Mouse (Mus musculus) neural tube, embryonic 13.5 days (tissue): Measurements from ENCODE around the gene Tmem269. TPM values are rescaled to one million over a fixed set of nuclear protein-coding genes. Genes with fewer than 3 reads are reported as not detected.

Experiments
- ATAC-seq: fragments of 200-750 bp; cut with Nextera tagmentation; 2 replicates; pipeline ENCODE4 v1.8.0; 2017; ENCODE audit warnings: low read depth, mild to moderate bottlenecking, moderate TSS enrichment, moderate library complexity
- H3K27ac ChIP-seq: fragments of 300-500 bp; sonication (generic); replicated peaks from 2 replicates; pipeline ENCODE4 v1.5.1; 2015; ENCODE audit warnings: moderate library complexity, mild to moderate bottlenecking, inconsistent platforms
- H3K27me3 ChIP-seq: fragments of 300-500 bp; sonication (generic); 2 replicates; pipeline ENCODE4 v1.6.1; 2015; ENCODE audit warnings: mild to moderate bottlenecking, inconsistent platforms
- H3K36me3 ChIP-seq: fragments of 300-500 bp; sonication (generic); 2 replicates; pipeline ENCODE4 v1.6.1; 2015; ENCODE audit warnings: mild to moderate bottlenecking, inconsistent platforms
- H3K4me1 ChIP-seq: fragments of 300-500 bp; sonication (generic); replicated peaks from 2 replicates; pipeline ENCODE4 v1.6.1; 2015; ENCODE audit warnings: inconsistent platforms
- H3K4me2 ChIP-seq: fragments of 300-500 bp; sonication (generic); 2 replicates; pipeline ENCODE4 v1.6.1; 2015; ENCODE audit warnings: inconsistent platforms, mild to moderate bottlenecking, moderate library complexity
- H3K4me3 ChIP-seq: fragments of 300-500 bp; sonication (generic); 2 replicates; pipeline ENCODE4 v1.5.1; 2015; ENCODE audit warnings: mild to moderate bottlenecking, inconsistent platforms
- H3K9ac ChIP-seq: fragments of 300-500 bp; sonication (generic); 2 replicates; pipeline ENCODE4 v1.6.1; 2015; ENCODE audit warnings: moderate library complexity, mild to moderate bottlenecking, inconsistent platforms
- H3K9me3 ChIP-seq: fragments of 300-500 bp; sonication (generic); 2 replicates; pipeline ENCODE4 v1.6.1; 2016; ENCODE audit warnings: inconsistent platforms
- WGBS: fragments of 180-500 bp; shearing (Covaris S2); methylation state at CpG from one replicate; pipeline ENCODE4 v1.1.7; 2015; 5-methylcytosine and 5-hydroxymethylcytosine counted together
- polyA plus RNA-seq: library from polyadenylated mRNA; unstranded; fragments of >200 nt; fragmentation: Nextera tagmentation; extraction: Ambion mirVana; gene quantifications from 2 replicates; pipeline ENCODE4 v1.2.1, GENCODE M21; 2015

Tmem269 gene
- polyA plus RNA-seq, 1 experiment from 2014 or later, result not detected

DNA sequence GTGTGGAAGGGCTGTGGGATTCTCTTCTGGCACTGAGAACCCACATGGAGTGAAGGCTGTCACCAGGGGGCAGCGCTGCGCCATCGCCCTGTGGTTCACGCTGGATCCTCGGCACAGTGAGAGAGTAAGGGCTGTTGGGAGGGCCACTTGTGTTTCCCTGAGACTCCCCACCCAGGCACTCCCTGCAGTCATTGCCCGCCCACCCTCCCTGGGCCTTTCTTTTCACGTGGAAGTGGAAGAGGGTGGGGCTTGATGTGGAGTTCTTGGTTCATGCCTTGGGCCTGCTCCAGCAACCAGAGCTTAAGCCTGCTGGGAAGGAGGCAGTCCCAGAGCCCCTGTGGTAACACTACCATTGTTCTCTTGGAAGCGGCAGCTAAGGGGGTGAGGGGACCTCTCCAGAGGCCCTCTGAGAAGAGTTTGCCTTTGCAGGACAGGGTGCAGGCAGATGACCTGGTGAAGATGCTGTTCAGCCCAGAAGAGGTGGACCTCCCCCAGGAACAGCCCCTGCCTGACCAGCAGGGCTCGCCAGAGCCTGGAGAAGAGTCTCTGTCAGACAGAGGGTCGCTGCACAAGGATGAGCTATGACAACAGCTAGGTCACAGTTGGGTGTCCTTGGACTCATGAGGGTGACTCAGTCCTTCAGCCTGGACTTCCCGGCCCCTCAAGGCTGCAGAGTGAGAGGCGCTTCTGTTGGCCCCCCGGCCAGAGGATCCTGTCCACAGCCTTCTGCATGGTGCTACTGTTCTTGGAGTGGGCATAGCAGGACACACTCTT is 29.6 kb upstream of the Tmem269 start:
- peak overlapping the region; percentile 57 for H3K27ac ChIP-seq
- 27% methylated on average over 13 of the region's 13 CpGs for WGBS
- H3K4me3 ChIP-seq, result no peak overlapping the region
- ATAC-seq, result peak; percentile 81
- H3K27me3 ChIP-seq, result no peaks in the 10 kb centered on the region
- no peak overlapping the region for H3K4me2 ChIP-seq
- no peaks in the 10 kb centered on the region for H3K9me3 ChIP-seq
- H3K9ac ChIP-seq, result 0 out of 2 replicates have a peak overlapping the region, but pooled peaks have one; percentile 12
- H3K36me3 ChIP-seq, result peaks cover 59% of the 10 kb centered on the region
- peaks cover 13% of the 10 kb centered on the region; the same call in 1 of the 2 replicates for H3K4me1 ChIP-seq

DNA sequence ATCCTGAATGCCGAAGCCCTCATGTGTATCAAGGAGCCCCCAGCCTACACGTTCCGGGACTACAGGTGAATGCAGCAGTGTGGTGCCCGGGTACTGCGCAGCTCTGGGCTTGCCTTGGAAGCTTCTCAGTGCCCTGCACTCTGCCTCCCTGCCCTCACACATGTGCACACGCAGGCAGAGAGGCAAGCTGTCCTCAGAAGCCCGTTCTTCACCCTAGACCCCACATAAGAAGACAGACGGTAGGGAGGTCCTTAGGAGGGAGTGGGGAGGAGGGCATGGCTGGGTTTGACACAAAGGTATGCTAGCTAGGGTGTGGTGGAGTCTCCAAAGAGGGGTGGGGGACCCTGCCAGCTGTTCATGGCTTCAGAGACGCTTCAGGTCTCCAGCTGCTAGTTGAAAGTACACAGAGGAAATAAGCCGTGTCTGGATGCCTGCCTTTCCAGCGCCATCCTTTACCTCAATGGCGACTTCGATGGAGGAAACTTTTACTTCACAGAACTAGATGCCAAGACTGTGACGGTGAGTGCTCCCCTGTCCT is 28.7 kb upstream of the Tmem269 start:
- no peak overlapping the region for H3K4me3 ChIP-seq

DNA sequence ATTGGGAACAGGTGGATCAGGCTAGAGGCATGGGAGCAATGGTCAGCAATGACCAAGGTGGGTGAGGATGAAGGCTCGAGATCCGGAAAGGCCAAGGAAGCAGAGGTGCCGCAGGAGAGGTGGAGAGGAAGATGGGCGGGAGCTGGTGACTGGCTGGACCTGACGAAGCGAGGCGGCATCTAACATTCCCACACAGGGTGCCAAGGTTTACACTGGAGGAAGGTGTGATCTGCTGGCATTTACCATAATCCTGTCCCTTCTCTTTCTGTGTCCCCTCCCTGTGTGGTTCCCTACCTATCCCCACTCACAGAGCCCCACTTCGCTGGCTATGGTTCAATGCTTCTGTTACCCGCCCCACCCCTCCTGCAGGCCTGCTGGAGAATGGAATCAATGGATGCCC is 27.9 kb upstream of the Tmem269 start:
- no peak for ATAC-seq
- no peaks in the 10 kb centered on the region for H3K9me3 ChIP-seq
- H3K9ac ChIP-seq, result no peak overlapping the region
- no peak overlapping the region for H3K27ac ChIP-seq
- no peaks in the 10 kb centered on the region for H3K27me3 ChIP-seq
- H3K36me3 ChIP-seq, result peaks cover 76% of the 10 kb centered on the region
- H3K4me1 ChIP-seq, result peaks cover 13% of the 10 kb centered on the region; the same call in 1 of the 2 replicates
- WGBS, result 92% methylated on average over 9 of the region's 9 CpGs
- no peak overlapping the region for H3K4me3 ChIP-seq
- no peak overlapping the region for H3K4me2 ChIP-seq

More for the DNA sequence above, 28.7 kb upstream of the Tmem269 start:
- Histone ChIP-seq H3K4me1 (peaks cover 13% of the 10 kb centered on the region; the same call in 1 of the 2 replicates), H3K27ac (no peak overlapping the region), H3K27me3 (no peaks in the 10 kb centered on the region), H3K36me3 (peaks cover 68% of the 10 kb centered on the region), H3K4me2 (no peak overlapping the region), H3K9ac (no peak overlapping the region), H3K9me3 (no peaks in the 10 kb centered on the region)
- ATAC-seq, result no peak
- 77% methylated on average over 14 of the region's 14 CpGs for WGBS

GRCm38 (mm10) chr4:119245556-119245955 is 27.5 kb upstream of the Tmem269 start:
- Histone ChIP-seq H3K9ac (no peak overlapping the region), H3K27me3 (no peaks in the 10 kb centered on the region), H3K36me3 (peaks cover 79% of the 10 kb centered on the region), H3K9me3 (no peaks in the 10 kb centered on the region), H3K4me1 (peaks cover 13% of the 10 kb centered on the region; the same call in 1 of the 2 replicates), H3K4me3 (no peak overlapping the region), H3K27ac (no peak overlapping the region), H3K4me2 (no peak overlapping the region)
- ATAC-seq, result no peak
- WGBS, result 85% methylated on average over 7 of the region's 7 CpGs

DNA sequence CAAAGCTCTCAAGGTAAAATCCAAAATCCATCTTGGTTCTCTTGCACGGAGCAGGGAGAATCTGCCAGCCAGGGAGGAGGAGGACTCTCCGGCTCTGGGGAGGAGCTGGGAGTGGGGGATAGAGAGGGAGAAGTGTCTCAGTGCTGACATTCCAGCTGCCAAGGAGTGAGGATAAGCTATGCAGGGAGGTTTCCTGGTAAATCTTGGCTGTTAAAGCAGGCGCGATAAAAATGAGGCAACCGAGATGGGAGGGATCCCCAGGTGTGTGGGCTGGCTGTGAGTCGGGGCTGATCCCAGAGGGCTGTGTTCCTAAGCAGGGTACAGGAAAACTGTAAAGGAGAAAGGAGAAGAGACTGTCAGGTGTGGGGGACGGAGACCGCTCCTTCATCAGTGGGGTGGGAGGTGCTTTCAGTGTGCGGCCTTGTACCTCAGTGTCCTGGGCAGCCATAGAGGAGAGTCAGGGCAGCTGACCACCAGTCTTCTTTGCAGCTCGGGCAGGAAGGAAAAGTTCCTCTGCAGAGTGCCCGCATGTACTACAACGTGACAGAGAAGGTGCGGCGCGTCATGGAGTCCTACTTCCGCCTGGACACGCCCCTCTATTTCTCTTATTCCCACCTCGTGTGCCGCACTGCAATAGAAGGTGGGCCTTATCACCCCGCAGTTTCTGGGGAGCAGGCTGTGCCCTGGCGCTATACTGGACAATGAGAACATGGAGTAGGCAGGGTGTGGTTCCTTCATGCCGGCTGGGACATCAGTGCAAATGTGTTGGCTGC is 26.6 kb upstream of the Tmem269 start:
- no peaks in the 10 kb centered on the region for H3K27me3 ChIP-seq
- no peaks in the 10 kb centered on the region for H3K9me3 ChIP-seq
- H3K27ac ChIP-seq, result no peak overlapping the region
- peaks cover 14% of the 10 kb centered on the region; the same call in 1 of the 2 replicates for H3K4me1 ChIP-seq
- H3K36me3 ChIP-seq, result peaks cover 79% of the 10 kb centered on the region
- H3K9ac ChIP-seq, result no peak overlapping the region
- ATAC-seq, result no peak
- 87% methylated on average over 22 of the region's 22 CpGs for WGBS
- H3K4me3 ChIP-seq, result no peak overlapping the region
- no peak overlapping the region for H3K4me2 ChIP-seq

GRCm38 (mm10) chr4:119242571-119242970 is 24.6 kb upstream of the Tmem269 start:
- no peak overlapping the region for H3K9ac ChIP-seq
- no peak overlapping the region for H3K4me2 ChIP-seq
- no peak for ATAC-seq
- H3K27ac ChIP-seq, result no peak overlapping the region
- H3K4me1 ChIP-seq, result peaks cover 13% of the 10 kb centered on the region; the same call in 1 of the 2 replicates
- peaks cover 70% of the 10 kb centered on the region for H3K36me3 ChIP-seq
- no peaks in the 10 kb centered on the region for H3K9me3 ChIP-seq
- no peaks in the 10 kb centered on the region for H3K27me3 ChIP-seq
- 92% methylated on average over 12 of the region's 12 CpGs for WGBS
- H3K4me3 ChIP-seq, result no peak overlapping the region

DNA sequence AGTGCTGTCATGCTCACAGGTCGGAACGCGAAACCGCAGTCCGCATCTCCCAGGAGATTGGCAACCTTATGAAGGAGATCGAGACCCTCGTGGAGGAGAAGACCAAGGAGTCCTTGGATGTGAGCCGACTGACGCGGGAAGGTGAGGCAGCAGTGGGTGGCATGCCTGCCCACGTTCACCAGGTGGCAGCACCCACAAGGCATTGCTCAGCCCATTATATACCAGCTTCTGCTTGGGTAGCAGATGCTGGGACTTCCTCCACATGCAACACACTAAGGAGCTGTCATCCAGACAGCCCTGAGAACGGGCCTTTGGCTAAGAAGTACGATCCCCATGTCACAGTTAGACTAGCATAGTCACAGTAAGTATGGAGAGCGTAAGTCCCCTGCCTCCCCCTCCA is 23.6 kb upstream of the Tmem269 start:
- Histone ChIP-seq H3K27me3 (no peaks in the 10 kb centered on the region), H3K9ac (no peak overlapping the region), H3K4me3 (no peak overlapping the region), H3K4me2 (no peak overlapping the region), H3K4me1 (0 out of 2 replicates have a peak, but pooled peaks cover 5% of the 10 kb centered on the region), H3K9me3 (no peaks in the 10 kb centered on the region), H3K36me3 (peaks cover 71% of the 10 kb centered on the region), H3K27ac (no peak overlapping the region)
- ATAC-seq, result no peak
- 85% methylated on average over 14 of the region's 14 CpGs for WGBS

GRCm38 (mm10) chr4:119239181-119239682 is 21.2 kb upstream of the Tmem269 start:
- WGBS, result 52% methylated on average over 12 of the region's 12 CpGs
- H3K4me3 ChIP-seq, result no peak overlapping the region
- no peak overlapping the region for H3K4me2 ChIP-seq
- ATAC-seq, result peak; percentile 41
- peaks cover 49% of the 10 kb centered on the region for H3K36me3 ChIP-seq
- peak overlapping the region; percentile 66 for H3K27ac ChIP-seq
- H3K9ac ChIP-seq, result no peak overlapping the region
- no peaks in the 10 kb centered on the region for H3K27me3 ChIP-seq
- peaks cover 13% of the 10 kb centered on the region for H3K4me1 ChIP-seq
- no peaks in the 10 kb centered on the region for H3K9me3 ChIP-seq

DNA sequence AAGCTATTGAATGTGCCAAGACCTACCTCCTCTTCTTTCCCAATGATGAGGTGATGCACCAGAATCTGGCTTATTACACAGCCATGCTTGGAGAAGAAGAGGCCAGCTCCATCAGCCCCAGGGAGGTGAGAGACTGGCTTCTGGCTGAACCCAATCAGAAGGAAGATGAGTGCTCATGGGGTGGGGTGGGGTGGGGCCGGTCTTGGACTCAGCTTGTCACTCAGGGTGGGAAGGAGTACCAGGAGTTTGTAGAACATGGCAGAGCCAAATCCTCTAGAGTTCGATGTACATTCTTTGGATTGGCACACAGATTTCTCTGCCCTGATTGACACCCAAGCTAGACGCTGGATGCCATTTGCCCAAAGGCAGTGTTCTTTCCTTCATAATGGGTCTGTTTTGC is 20.6 kb upstream of the Tmem269 start:
- ATAC-seq, result peak; percentile 9; the same call in 1 of the 2 replicates
- H3K9ac ChIP-seq, result no peak overlapping the region
- peaks cover 44% of the 10 kb centered on the region for H3K36me3 ChIP-seq
- peaks cover 18% of the 10 kb centered on the region for H3K4me1 ChIP-seq
- no peak overlapping the region for H3K4me2 ChIP-seq
- H3K4me3 ChIP-seq, result no peak overlapping the region
- H3K27ac ChIP-seq, result no peak overlapping the region
- no peaks in the 10 kb centered on the region for H3K9me3 ChIP-seq
- no peaks in the 10 kb centered on the region for H3K27me3 ChIP-seq
- 78% methylated on average over 3 of the region's 3 CpGs for WGBS

DNA sequence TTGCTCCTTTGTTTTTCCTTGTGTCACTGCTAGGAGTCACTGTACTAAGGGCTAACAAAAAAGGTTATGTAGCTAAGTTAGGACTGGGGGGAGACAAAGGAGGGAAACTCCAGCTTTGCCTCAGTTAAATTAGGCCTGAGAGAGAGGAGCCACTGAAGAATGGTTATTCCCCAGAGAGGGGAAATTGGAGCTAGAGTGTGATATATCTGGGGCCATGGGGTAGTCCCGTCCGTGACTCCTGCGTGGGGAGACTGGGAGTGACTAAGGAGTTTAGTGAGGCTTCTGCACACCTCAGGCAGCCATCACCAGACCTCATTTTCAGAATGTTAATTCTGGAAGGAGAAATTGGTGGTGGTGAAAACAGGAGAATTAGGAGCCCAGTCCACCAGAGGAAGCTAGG is 16.3 kb upstream of the Tmem269 start:
- Histone ChIP-seq H3K36me3 (peaks cover 14% of the 10 kb centered on the region; the same call in 1 of the 2 replicates), H3K4me2 (peak overlapping the region; percentile 81), H3K9ac (peak overlapping the region; percentile 82; the same call in 1 of the 2 replicates), H3K27ac (no peak overlapping the region), H3K4me1 (peaks cover 25% of the 10 kb centered on the region), H3K9me3 (no peaks in the 10 kb centered on the region), H3K27me3 (no peaks in the 10 kb centered on the region), H3K4me3 (peak overlapping the region; percentile 88)
- no peak for ATAC-seq
- 74% methylated on average over 3 of the region's 3 CpGs for WGBS

DNA sequence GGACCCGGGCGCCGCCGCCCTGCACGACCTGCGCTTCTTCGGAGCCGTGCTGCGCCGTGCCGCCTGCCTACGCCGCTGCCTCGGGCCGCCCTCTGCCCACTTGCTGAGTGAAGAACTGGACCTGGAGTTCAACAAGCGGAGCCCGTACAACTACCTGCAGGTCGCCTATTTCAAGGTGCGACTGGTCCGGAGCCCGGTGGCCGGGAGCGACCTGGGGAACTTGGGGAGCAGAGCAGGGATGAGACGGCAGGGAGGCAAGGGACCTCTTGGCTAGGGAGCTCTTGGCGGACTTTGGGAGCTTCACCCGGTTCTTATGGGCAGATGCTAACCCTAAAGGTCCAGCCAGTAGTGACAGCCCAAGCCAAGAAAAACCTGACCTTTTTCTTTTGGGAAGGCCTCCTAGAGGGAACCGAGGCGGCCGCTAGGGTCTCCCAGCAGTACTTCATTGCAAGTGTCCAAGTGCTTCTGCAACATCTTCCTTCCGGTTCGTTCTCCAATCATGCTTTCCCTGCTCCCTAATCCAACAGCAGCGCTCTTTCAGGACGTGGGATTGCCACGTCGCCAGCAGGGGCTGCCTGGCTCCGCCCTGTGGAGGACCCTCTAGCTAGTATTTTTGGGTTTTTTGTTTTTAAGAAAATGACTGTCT is 15.4 kb upstream of the Tmem269 start:
- Histone ChIP-seq H3K4me1 (peaks cover 24% of the 10 kb centered on the region), H3K4me3 (peak overlapping the region; percentile 88), H3K27me3 (no peaks in the 10 kb centered on the region), H3K9me3 (no peaks in the 10 kb centered on the region), H3K27ac (peak overlapping the region; percentile 61), H3K9ac (peak overlapping the region; percentile 82), H3K36me3 (peaks cover 19% of the 10 kb centered on the region), H3K4me2 (peak overlapping the region; percentile 81)
- ATAC-seq, result peak; percentile 40
- WGBS, result under 1% methylated on average over 36 of the region's 36 CpGs
